Mouse (Mus musculus): ENCODE results near the gene Nnat.

Gene Nnat

GRCm38 (mm10) chr2:157605025-157605675 lies 45.3 kb downstream of the Nnat start:
- DNase-seq (ENCODE audit: extremely low spot score): peak; percentile 83

GRCm38 (mm10) chr2:157607542-157608236 lies 47.8 kb downstream of the Nnat start:
- DNase-seq (ENCODE audit: extremely low spot score): no peak

GRCm38 (mm10) chr2:157611735-157612134 lies 51.9 kb downstream of the Nnat start:
- no peak for DNase-seq (ENCODE audit: extremely low spot score)
